Comparison of ENCODE assay signal across 17 mouse cellular contexts in genomic region chr13:49469002-49469401, GRCm38 (mm10). TPM values are rescaled to one million over a fixed set of nuclear protein-coding genes. Genes with fewer than 3 reads are reported as not detected.
DNase-seq lines count a peak whose midpoint lies in the region; ATAC-seq and TF ChIP-seq lines count a peak whose summit lies in the region.
"Had no signal": no experiment of that assay in that cellular context is flagged by ENCODE, and none has a peak within 500 bp of the region (broad histone marks: within the 10 kb centered on the region; RNA-seq: fewer than 3 reads in every experiment).

No protein-coding gene starts in this region.

- no peaks in the 10 kb centered on the region for H3K9me3 ChIP-seq in hindbrain, postnatal 0 days (ENCODE audit: low read length)
- no peaks in the 10 kb centered on the region for H3K9me3 ChIP-seq in hindbrain, embryonic 13.5 days
- no peaks in the 10 kb centered on the region for H3K9me3 ChIP-seq in midbrain, postnatal 0 days (ENCODE audit: low read length)
- H3K9me3 ChIP-seq in midbrain, embryonic 14.5 days (ENCODE audit: control insufficient read depth, low read length) = no peaks in the 10 kb centered on the region
- H3K9me3 ChIP-seq: embryonic facial prominence, embryonic 15.5 days; forebrain, embryonic 12.5 days; liver, embryonic 15.5 days; neural tube, embryonic 15.5 days had no signal

- peaks cover 11% of the 10 kb centered on the region for H3K36me3 ChIP-seq in hindbrain, postnatal 0 days (ENCODE audit: insufficient read depth, low read length)
- peaks cover 19% of the 10 kb centered on the region for H3K36me3 ChIP-seq in hindbrain, embryonic 13.5 days
- peaks cover 11% of the 10 kb centered on the region for H3K36me3 ChIP-seq in midbrain, postnatal 0 days (ENCODE audit: insufficient read depth, low read length)
- H3K36me3 ChIP-seq in midbrain, embryonic 14.5 days (ENCODE audit: control insufficient read depth, insufficient read depth, low read length) = peaks cover 6% of the 10 kb centered on the region; the same call in 1 of the 2 replicates

- 80% methylated on average over 5 of the region's 5 CpGs for WGBS in hindbrain, postnatal 0 days
- 94% methylated on average over 5 of the region's 5 CpGs for WGBS in hindbrain, embryonic 13.5 days
- 91% methylated on average over 5 of the region's 5 CpGs for WGBS in midbrain, postnatal 0 days
- 93% methylated on average over 5 of the region's 5 CpGs for WGBS in midbrain, embryonic 14.5 days

- H3K4me3 ChIP-seq in hindbrain, postnatal 0 days (ENCODE audit: low read length) = no peak overlapping the region
- H3K4me3 ChIP-seq in hindbrain, embryonic 13.5 days = no peak overlapping the region
- H3K4me3 ChIP-seq in midbrain, postnatal 0 days (ENCODE audit: low read depth, low read length) = no peak overlapping the region
- H3K4me3 ChIP-seq in midbrain, embryonic 14.5 days (replicated peaks; ENCODE audit: low read depth, low read length) = no peak overlapping the region
- H3K4me3 ChIP-seq: embryonic facial prominence, embryonic 15.5 days; forebrain, embryonic 12.5 days; liver, embryonic 15.5 days; neural tube, embryonic 15.5 days had no signal

- no peak for ATAC-seq in cerebellum, adult (ENCODE audit: insufficient number of reproducible peaks, low FRiP score, low TSS enrichment)
- no peak for ATAC-seq in hindbrain, postnatal 0 days
- no peak for ATAC-seq in hindbrain, embryonic 13.5 days (ENCODE audit: low FRiP score)
- ATAC-seq in midbrain, postnatal 0 days (ENCODE audit: low FRiP score) = no peak
- ATAC-seq in midbrain, embryonic 14.5 days (ENCODE audit: low FRiP score, low TSS enrichment) = no peak
- ATAC-seq in inflammation-experienced regulatory T-cells, adult 6 months = no peak

- no peak overlapping the region for H3K9ac ChIP-seq in hindbrain, postnatal 0 days (replicated peaks; ENCODE audit: low read length)
- no peak overlapping the region for H3K9ac ChIP-seq in hindbrain, embryonic 13.5 days
- no peak overlapping the region for H3K9ac ChIP-seq in midbrain, postnatal 0 days (replicated peaks; ENCODE audit: low read length, poor library complexity, severe bottlenecking)
- H3K9ac ChIP-seq in midbrain, embryonic 14.5 days (replicated peaks; ENCODE audit: low read length) = no peak overlapping the region
- H3K9ac ChIP-seq: embryonic facial prominence, embryonic 15.5 days; forebrain, embryonic 12.5 days; liver, embryonic 15.5 days; neural tube, embryonic 15.5 days had no signal

- peak; percentile 12; the same call in 1 of the 2 replicates for TF ChIP-seq CTCF in hindbrain, postnatal 0 days (IDR thresholded peaks at IDR 0.05; ENCODE audit: low read depth)
- TF ChIP-seq CTCF in midbrain, postnatal 0 days (IDR thresholded peaks at IDR 0.05) = 0 out of 2 replicates have a peak, but pooled peaks have one; percentile 12

- H3K4me2 ChIP-seq in hindbrain, postnatal 0 days (ENCODE audit: low read depth, low read length) = no peak overlapping the region
- no peak overlapping the region for H3K4me2 ChIP-seq in hindbrain, embryonic 13.5 days
- no peak overlapping the region for H3K4me2 ChIP-seq in midbrain, postnatal 0 days (ENCODE audit: low read depth, low read length, poor library complexity, severe bottlenecking)
- H3K4me2 ChIP-seq in midbrain, embryonic 14.5 days (ENCODE audit: low read length) = no peak overlapping the region
- H3K4me2 ChIP-seq: embryonic facial prominence, embryonic 15.5 days; forebrain, embryonic 12.5 days; liver, embryonic 15.5 days; neural tube, embryonic 15.5 days had no signal

- no peaks in the 10 kb centered on the region for H3K27me3 ChIP-seq in hindbrain, postnatal 0 days (ENCODE audit: insufficient read depth, low read length)
- no peaks in the 10 kb centered on the region for H3K27me3 ChIP-seq in hindbrain, embryonic 13.5 days
- H3K27me3 ChIP-seq in midbrain, postnatal 0 days (ENCODE audit: insufficient read depth, low read length) = no peaks in the 10 kb centered on the region
- H3K27me3 ChIP-seq in midbrain, embryonic 14.5 days (ENCODE audit: control insufficient read depth, insufficient read depth, low read length) = no peaks in the 10 kb centered on the region
- H3K27me3 ChIP-seq: embryonic facial prominence, embryonic 15.5 days; forebrain, embryonic 12.5 days; liver, embryonic 15.5 days; neural tube, embryonic 15.5 days had no signal

- peak; percentile 63 to 74 for DNase-seq in cerebellum, postnatal 10 days
- DNase-seq in hindbrain, postnatal 0 days (ENCODE audit: low spot score) = peak; percentile 28
- peak; percentile 29 for DNase-seq in midbrain, postnatal 0 days (ENCODE audit: low spot score)
- no peak for DNase-seq in midbrain, embryonic 14.5 days
- DNase-seq: adrenal gland, adult 8-10 months; heart, postnatal 14 days; kidney, postnatal 14 days; lung, postnatal 14 days; right cerebral cortex, postnatal 4 days; thymus, postnatal 25 days had no signal

- H3K27ac ChIP-seq in hindbrain, postnatal 0 days = no peak overlapping the region
- H3K27ac ChIP-seq in hindbrain, embryonic 13.5 days = no peak overlapping the region
- H3K27ac ChIP-seq in midbrain, postnatal 0 days (ENCODE audit: low read depth, low read length) = no peak overlapping the region
- H3K27ac ChIP-seq in midbrain, embryonic 14.5 days (replicated peaks; ENCODE audit: low read depth, low read length) = no peak overlapping the region
- H3K27ac ChIP-seq: forebrain, embryonic 12.5 days; liver, embryonic 15.5 days; neural tube, embryonic 15.5 days had no signal

- H3K4me1 ChIP-seq in hindbrain, postnatal 0 days (ENCODE audit: insufficient read depth, low read length) = no peaks in the 10 kb centered on the region
- H3K4me1 ChIP-seq in hindbrain, embryonic 13.5 days (replicated peaks) = no peaks in the 10 kb centered on the region; the same call in 1 of the 2 replicates
- H3K4me1 ChIP-seq in midbrain, postnatal 0 days (ENCODE audit: insufficient read depth, low read length) = no peaks in the 10 kb centered on the region
- no peaks in the 10 kb centered on the region for H3K4me1 ChIP-seq in midbrain, embryonic 14.5 days (ENCODE audit: control insufficient read depth, insufficient read depth, low read length)
- H3K4me1 ChIP-seq: forebrain, embryonic 12.5 days; neural tube, embryonic 15.5 days had no signal

RNA-seq across cellular contexts. Expression of gene Tes3-ps, which starts 24.1 kb away (rescaled TPM):
- 0.14 and 0.16 TPM in 2 replicates for total RNA-seq in hindbrain, postnatal 0 days (2014; rRNA removed)
- polyA plus RNA-seq in hindbrain, postnatal 0 days (2015; fragmentation: Nextera tagmentation; extraction: Ambion mirVana) = 0.51 and 0.64 TPM in 2 replicates
- polyA plus RNA-seq in hindbrain, embryonic 13.5 days (2015; fragmentation: Nextera tagmentation; extraction: Ambion mirVana) = 0.45 and 0.60 TPM in 2 replicates
- total RNA-seq in midbrain, postnatal 0 days (2014; rRNA removed) = 0.14 and 0.38 TPM in 2 replicates
- 0.34 and 0.70 TPM in 2 replicates for polyA plus RNA-seq in midbrain, postnatal 0 days (2015; fragmentation: Nextera tagmentation; extraction: Ambion mirVana)
- 0.53 and 0.78 TPM in 2 replicates for polyA plus RNA-seq in midbrain, embryonic 14.5 days (2014; fragmentation: Nextera tagmentation; extraction: Ambion mirVana)
- 1 to 10 TPM; 5.6 to 8.2 (median 8.1) TPM for polyA plus RNA-seq in inflammation-experienced regulatory T-cells, adult 6 months (2017; shearing (Covaris generic))

RNA-seq across cellular contexts. Expression of gene Ecm2, which starts 35.6 kb away (rescaled TPM):
- 2.6 and 4.6 TPM in 2 replicates for total RNA-seq in hindbrain, postnatal 0 days (2014; rRNA removed)
- 2.9 and 3.0 TPM in 2 replicates for polyA plus RNA-seq in hindbrain, postnatal 0 days (2015; fragmentation: Nextera tagmentation; extraction: Ambion mirVana)
- polyA plus RNA-seq in hindbrain, embryonic 13.5 days (2015; fragmentation: Nextera tagmentation; extraction: Ambion mirVana) = 2.3 and 2.5 TPM in 2 replicates
- 2.4 and 2.7 TPM in 2 replicates for total RNA-seq in midbrain, postnatal 0 days (2014; rRNA removed)
- 1.3 and 1.4 TPM in 2 replicates for polyA plus RNA-seq in midbrain, postnatal 0 days (2015; fragmentation: Nextera tagmentation; extraction: Ambion mirVana)
- polyA plus RNA-seq in midbrain, embryonic 14.5 days (2014; fragmentation: Nextera tagmentation; extraction: Ambion mirVana) = 0.97 and 1.2 TPM in 2 replicates
- polyA plus RNA-seq in inflammation-experienced regulatory T-cells, adult 6 months (2017; shearing (Covaris generic)) = under 1 TPM in 2 of 3 experiments, not detected in 1; 0.07 to 0.23 TPM

RNA-seq across cellular contexts. Expression of gene Ippk, which starts 48.0 kb away (rescaled TPM):
- 9.2 and 11.9 TPM in 2 replicates for total RNA-seq in hindbrain, postnatal 0 days (2014; rRNA removed)
- polyA plus RNA-seq in hindbrain, postnatal 0 days (2015; fragmentation: Nextera tagmentation; extraction: Ambion mirVana) = 10.2 and 10.8 TPM in 2 replicates
- polyA plus RNA-seq in hindbrain, embryonic 13.5 days (2015; fragmentation: Nextera tagmentation; extraction: Ambion mirVana) = 14.0 and 15.0 TPM in 2 replicates
- 11.9 TPM in 2 replicates for total RNA-seq in midbrain, postnatal 0 days (2014; rRNA removed)
- 10.4 and 10.9 TPM in 2 replicates for polyA plus RNA-seq in midbrain, postnatal 0 days (2015; fragmentation: Nextera tagmentation; extraction: Ambion mirVana)
- 11.3 and 15.7 TPM in 2 replicates for polyA plus RNA-seq in midbrain, embryonic 14.5 days (2014; fragmentation: Nextera tagmentation; extraction: Ambion mirVana)
- polyA plus RNA-seq in inflammation-experienced regulatory T-cells, adult 6 months (2017; shearing (Covaris generic)) = 1 to 10 TPM; 3.8 to 5.3 (median 4.3) TPM
